Mouse (Mus musculus) kidney, postnatal 25 days (tissue): ENCODE measurements around the gene Zfp366.
A peak's percentile ranks its signal among the peaks of the same experiment; 100 is the strongest.

Experiments
- DNase-seq, 2 experiments: peaks; one replicate each; pipeline ENCODE4 v3.0.0; 2021; ENCODE audit warnings: mixed read lengths in 2 of 2

The Zfp366 gene

GRCm38 (mm10) chr13:99186859-99187258 lies 2.2 kb downstream of the Zfp366 start:
- DNase-seq: no peak

- no peak for DNase-seq
Observed at GRCm38 (mm10) chr13:99187456-99187855, 2.8 kb downstream of the Zfp366 start.

- no peak for DNase-seq
Observed at GRCm38 (mm10) chr13:99188625-99189024, 4.0 kb downstream of the Zfp366 start.

GRCm38 (mm10) chr13:99189671-99190070 lies 5.0 kb downstream of the Zfp366 start:
- no peak for DNase-seq

- DNase-seq: peak; percentile 47 to 78
Observed at GRCm38 (mm10) chr13:99190466-99190865, 5.8 kb downstream of the Zfp366 start.

- no peak for DNase-seq
Observed at GRCm38 (mm10) chr13:99191063-99191462, 6.4 kb downstream of the Zfp366 start.

GRCm38 (mm10) chr13:99196314-99196713 lies 11.7 kb downstream of the Zfp366 start:
- no peak for DNase-seq

- DNase-seq: peak in 1 of 2 experiments; percentile 42
Observed at GRCm38 (mm10) chr13:99196865-99197264, 12.2 kb downstream of the Zfp366 start.

GRCm38 (mm10) chr13:99201647-99202574 lies 17.3 kb downstream of the Zfp366 start:
- peak in 1 of 2 experiments; percentile 13 for DNase-seq

- DNase-seq: no peak
Observed at GRCm38 (mm10) chr13:99207214-99207613, 22.6 kb downstream of the Zfp366 start.

GRCm38 (mm10) chr13:99209859-99210258 lies 25.2 kb downstream of the Zfp366 start:
- DNase-seq: no peak

GRCm38 (mm10) chr13:99210837-99211236 lies 26.2 kb downstream of the Zfp366 start:
- DNase-seq: no peak

- no peak for DNase-seq
Observed at GRCm38 (mm10) chr13:99212976-99213375, 28.4 kb downstream of the Zfp366 start.

- DNase-seq: no peak
Observed at GRCm38 (mm10) chr13:99216005-99216404, 31.4 kb downstream of the Zfp366 start.

- DNase-seq: peak in 1 of 2 experiments; percentile 47
Observed at GRCm38 (mm10) chr13:99217984-99218383, 33.4 kb downstream of the Zfp366 start.

GRCm38 (mm10) chr13:99219586-99219985 lies 35.0 kb downstream of the Zfp366 start:
- DNase-seq: no peak

- DNase-seq: no peak
Observed at GRCm38 (mm10) chr13:99221996-99222395, 37.4 kb downstream of the Zfp366 start.

- no peak for DNase-seq
Observed at GRCm38 (mm10) chr13:99222476-99222875, 37.9 kb downstream of the Zfp366 start.

- no peak for DNase-seq
Observed at GRCm38 (mm10) chr13:99223321-99223884, 38.8 kb downstream of the Zfp366 start.

- DNase-seq: no peak
Observed at GRCm38 (mm10) chr13:99223917-99224316, 39.3 kb downstream of the Zfp366 start.

GRCm38 (mm10) chr13:99225374-99226240 lies 41.0 kb downstream of the Zfp366 start:
- DNase-seq: no peak

GRCm38 (mm10) chr13:99226809-99227208 lies 42.2 kb downstream of the Zfp366 start:
- DNase-seq: no peak
